Mouse (Mus musculus) liver, adult 2 months (tissue): ENCODE results near the gene Bglap. TPM values are rescaled to one million over a fixed set of nuclear protein-coding genes. Genes with fewer than 3 reads are reported as not detected.
A peak's percentile ranks its signal among the peaks of the same experiment; 100 is the strongest.

ENCODE experiments used
- DNase-seq: peaks from one replicate; pipeline ENCODE4 v3.0.0-alpha.2; 2011; ENCODE audit warnings: low read depth, low spot score; ENCODE audit errors: extremely low read depth
- H3K27ac ChIP-seq: fragments of 200-500 bp; replicated peaks from 2 replicates; pipeline ENCODE4 v1.5.1; 2012; ENCODE audit warnings: low read depth, mild to moderate bottlenecking, control low read depth, inconsistent platforms, low read length; ENCODE audit not compliant: insufficient read depth
- H3K27me3 ChIP-seq: fragments of 200-500 bp; 2 replicates; pipeline ENCODE4 v1.6.1; 2012; ENCODE audit warnings: mild to moderate bottlenecking, moderate library complexity, low read length, inconsistent platforms; ENCODE audit not compliant: control insufficient read depth, insufficient read depth
- H3K36me3 ChIP-seq: fragments of 200-500 bp; 2 replicates; pipeline ENCODE4 v1.6.1; 2012; ENCODE audit warnings: low read length, inconsistent platforms; ENCODE audit not compliant: control insufficient read depth, insufficient read depth
- H3K4me1 ChIP-seq: fragments of 200-500 bp; 2 replicates; pipeline ENCODE4 v1.6.1; 2011; ENCODE audit warnings: low read length; ENCODE audit not compliant: control insufficient read depth, insufficient read depth
- H3K4me3 ChIP-seq: fragments of 200-500 bp; 2 replicates; pipeline ENCODE4 v1.5.1; 2011; ENCODE audit warnings: low read depth, mild to moderate bottlenecking, control low read depth, low read length, moderate library complexity; ENCODE audit not compliant: insufficient read depth
- H3K79me2 ChIP-seq: fragments of 200-500 bp; 2 replicates; pipeline ENCODE4 v1.6.1; 2012; ENCODE audit warnings: inconsistent platforms, mild to moderate bottlenecking, low read length, moderate library complexity; ENCODE audit not compliant: control insufficient read depth, insufficient read depth
- H3K9ac ChIP-seq: fragments of 200-500 bp; 2 replicates; pipeline ENCODE4 v1.6.1; 2012; ENCODE audit warnings: low read depth, mild to moderate bottlenecking, control low read depth, inconsistent platforms, low read length
- CTCF ChIP-seq: fragments of 200-500 bp; IDR thresholded peaks from 2 replicates; pipeline ENCODE4 v1.5.1; 2011; ENCODE audit warnings: low read depth, low read length, control low read depth
- POLR2A ChIP-seq: fragments of 200-500 bp; IDR thresholded peaks from 2 replicates; pipeline ENCODE4 v1.6.1; 2011; ENCODE audit warnings: low read length, control low read depth; ENCODE audit not compliant: insufficient read depth; ENCODE audit errors: extremely low read depth
- WGBS: fragments of 180-500 bp; shearing (Covaris S2); methylation state at CpG from one replicate; pipeline ENCODE4 v1.1.7; 2018; 5-methylcytosine and 5-hydroxymethylcytosine counted together
- polyA plus RNA-seq: library from polyadenylated mRNA; depleted of rRNA; stranded (reverse); fragments of >200 nt; gene quantifications from 2 replicates; pipeline ENCODE4 v1.2.3, GENCODE M21; 2012
- total RNA-seq: library from RNA; depleted of rRNA; stranded (reverse); fragments of >200 nt; gene quantifications from 2 replicates; pipeline ENCODE4 v1.2.3, GENCODE M21; 2014

Gene Bglap
- total and polyA plus RNA-seq, 2 experiments: not detected

GRCm38 (mm10) chr3:88350732-88351131, 33.5 kb downstream of the Bglap start:
- TF ChIP-seq POLR2A: no peak
- no peak for TF ChIP-seq CTCF
- 91% methylated on average over 13 of the region's 13 CpGs for WGBS
- Histone ChIP-seq H3K27me3 (no peaks in the 10 kb centered on the region), H3K79me2 (no peaks in the 10 kb centered on the region), H3K4me1 (no peaks in the 10 kb centered on the region), H3K27ac (no peak overlapping the region), H3K9ac (no peak overlapping the region), H3K4me3 (no peak overlapping the region), H3K36me3 (peaks cover 74% of the 10 kb centered on the region)
- DNase-seq: no peak

GRCm38 (mm10) chr3:88339006-88339405, 45.3 kb downstream of the Bglap start:
- Histone ChIP-seq H3K27ac (no peak overlapping the region), H3K4me1 (peaks cover 14% of the 10 kb centered on the region), H3K4me3 (no peak overlapping the region), H3K36me3 (peaks cover 24% of the 10 kb centered on the region), H3K79me2 (peaks cover 7% of the 10 kb centered on the region; the same call in 1 of the 2 replicates), H3K9ac (no peak overlapping the region), H3K27me3 (no peaks in the 10 kb centered on the region)
- WGBS: 19% methylated on average over 3 of the region's 3 CpGs
- TF ChIP-seq CTCF (no peak), POLR2A (no peak)
- peak; percentile 80 for DNase-seq

GRCm38 (mm10) chr3:88338316-88338715, 45.9 kb downstream of the Bglap start:
- 86% methylated on average over 7 of the region's 7 CpGs for WGBS
- peaks cover 18% of the 10 kb centered on the region for H3K36me3 ChIP-seq
- peaks cover 7% of the 10 kb centered on the region; the same call in 1 of the 2 replicates for H3K79me2 ChIP-seq
- no peak overlapping the region for H3K27ac ChIP-seq
- no peaks in the 10 kb centered on the region for H3K27me3 ChIP-seq
- no peak overlapping the region for H3K9ac ChIP-seq
- no peak overlapping the region for H3K4me3 ChIP-seq
- no peak for DNase-seq
- TF ChIP-seq CTCF: no peak
- TF ChIP-seq POLR2A: no peak
- peaks cover 14% of the 10 kb centered on the region for H3K4me1 ChIP-seq

GRCm38 (mm10) chr3:88337367-88338020, 46.8 kb downstream of the Bglap start:
- TF ChIP-seq CTCF (no peak), POLR2A (no peak)
- no peak overlapping the region for H3K4me3 ChIP-seq
- WGBS: 73% methylated on average over 11 of the region's 11 CpGs

GRCm38 (mm10) chr3:88336058-88337013, 47.9 kb downstream of the Bglap start, which contains the start of the genes Tmem79 and Smg5:
Tmem79 (minus strand) TSS chr3:88336148.
Smg5 (plus strand) TSS chr3:88336260.
- DNase-seq: peak; percentile 87
- H3K79me2 ChIP-seq: peaks cover 7% of the 10 kb centered on the region; the same call in 1 of the 2 replicates
- H3K36me3 ChIP-seq: 0 out of 2 replicates have a peak, but pooled peaks cover 2% of the 10 kb centered on the region
- peak within 1 kb of the TSS; percentile 77 for H3K27ac ChIP-seq
- 1% methylated on average over 63 of the region's 66 CpGs for WGBS
- peak within 1 kb of the TSS; percentile 69 for H3K4me3 ChIP-seq
- H3K4me1 ChIP-seq: peaks cover 14% of the 10 kb centered on the region
- TF ChIP-seq CTCF (no peak), POLR2A (peak; percentile 85)
- H3K27me3 ChIP-seq: no peaks in the 10 kb centered on the region
- H3K9ac ChIP-seq: peak within 1 kb of the TSS; percentile 91

More at GRCm38 (mm10) chr3:88337367-88338020, 46.8 kb downstream of the Bglap start:
- H3K27ac ChIP-seq: no peak overlapping the region
- 0 out of 2 replicates have a peak overlapping the region, but pooled peaks have one; percentile 17 for H3K9ac ChIP-seq
- peaks cover 9% of the 10 kb centered on the region for H3K36me3 ChIP-seq
- H3K27me3 ChIP-seq: no peaks in the 10 kb centered on the region
- peaks cover 7% of the 10 kb centered on the region; the same call in 1 of the 2 replicates for H3K79me2 ChIP-seq
- no peak for DNase-seq
- H3K4me1 ChIP-seq: peaks cover 14% of the 10 kb centered on the region
